Mouse (Mus musculus) G1E-ER4 (cell line): Measurements from ENCODE around the gene Lsm2. TPM values are rescaled to one million over a fixed set of nuclear protein-coding genes. Genes with fewer than 3 reads are reported as not detected.

Experiments
- GATA1 ChIP-seq: IDR thresholded peaks from one replicate; pipeline ENCODE4 v1.8.0; 2012; ENCODE audit warnings: low read length, inconsistent platforms
- polyA plus RNA-seq: library from polyadenylated mRNA; stranded (reverse); fragments of >175 nt; gene quantifications from 2 replicates; pipeline ENCODE4 v1.2.3, GENCODE M21; 2012

Lsm2 gene
- polyA plus RNA-seq, 1 experiment = 320 TPM

DNA sequence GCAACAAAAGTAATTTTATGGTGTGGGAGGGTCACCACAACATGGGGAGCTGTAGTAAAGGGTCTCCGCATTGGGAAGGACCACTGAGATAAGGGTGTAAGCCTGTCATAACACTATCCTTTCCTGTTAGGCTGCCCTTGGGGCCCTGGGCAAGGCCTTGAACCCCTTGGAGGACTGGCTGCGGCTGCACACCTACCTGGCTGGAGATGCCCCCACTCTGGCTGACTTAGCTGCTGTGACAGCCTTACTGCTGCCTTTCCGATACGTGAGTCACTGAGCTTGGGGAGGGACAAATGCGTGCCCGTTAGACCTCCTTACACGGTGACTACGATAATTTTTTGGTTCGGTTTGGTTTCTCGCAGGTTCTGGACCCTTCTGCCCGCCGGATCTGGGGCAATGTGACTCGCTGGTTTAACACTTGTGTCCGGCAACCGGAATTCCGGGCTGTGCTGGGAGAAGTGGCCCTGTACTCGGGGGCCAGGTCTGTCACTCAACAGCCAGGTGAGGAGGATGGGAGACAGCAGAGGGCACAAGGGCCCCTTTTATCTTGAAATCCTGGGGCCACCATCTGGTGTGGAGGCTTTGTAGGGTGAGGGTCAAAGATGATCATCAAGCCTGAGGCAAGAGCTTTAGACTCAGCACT is 22.5 kb downstream of the Lsm2 start:
- TF ChIP-seq GATA1 = no peak

GRCm38 (mm10) chr17:35005158-35005557 is 23.5 kb downstream of the Lsm2 start:
- TF ChIP-seq GATA1 = no peak

DNA sequence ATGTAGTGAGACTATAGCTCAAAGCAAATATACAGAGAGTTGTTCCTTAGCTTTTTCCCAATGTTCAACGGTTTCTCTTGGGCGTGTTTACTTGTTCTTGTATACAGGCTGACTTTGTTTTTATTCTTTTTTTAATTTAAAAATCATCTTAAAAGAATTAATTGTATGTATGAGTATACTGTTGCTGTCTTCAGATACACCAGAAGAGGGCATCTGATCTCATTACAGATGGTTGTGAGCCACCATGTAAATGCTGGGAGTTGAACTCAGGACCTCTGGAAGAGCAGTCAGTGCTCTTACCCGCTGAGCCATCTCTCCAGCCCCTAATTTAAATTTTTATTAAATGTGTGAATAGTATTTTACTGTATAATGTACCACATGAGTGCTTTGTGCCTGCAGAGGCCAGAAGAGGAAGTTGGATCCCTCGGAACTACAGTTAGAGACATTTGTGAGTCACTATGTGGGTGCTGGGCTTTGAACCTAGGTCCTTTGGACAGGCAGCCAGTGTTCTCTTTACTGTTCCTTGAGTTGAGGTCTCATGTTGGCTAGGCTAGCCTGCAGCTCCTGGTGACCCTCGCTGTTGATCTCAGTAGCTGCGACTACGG is 25.8 kb downstream of the Lsm2 start:
- no peak for TF ChIP-seq GATA1

- TF ChIP-seq GATA1 = no peak
Measured at GRCm38 (mm10) chr17:35009586-35009985, 27.9 kb downstream of the Lsm2 start.

GRCm38 (mm10) chr17:35011440-35011839 is 29.8 kb downstream of the Lsm2 start:
- TF ChIP-seq GATA1 = no peak

DNA sequence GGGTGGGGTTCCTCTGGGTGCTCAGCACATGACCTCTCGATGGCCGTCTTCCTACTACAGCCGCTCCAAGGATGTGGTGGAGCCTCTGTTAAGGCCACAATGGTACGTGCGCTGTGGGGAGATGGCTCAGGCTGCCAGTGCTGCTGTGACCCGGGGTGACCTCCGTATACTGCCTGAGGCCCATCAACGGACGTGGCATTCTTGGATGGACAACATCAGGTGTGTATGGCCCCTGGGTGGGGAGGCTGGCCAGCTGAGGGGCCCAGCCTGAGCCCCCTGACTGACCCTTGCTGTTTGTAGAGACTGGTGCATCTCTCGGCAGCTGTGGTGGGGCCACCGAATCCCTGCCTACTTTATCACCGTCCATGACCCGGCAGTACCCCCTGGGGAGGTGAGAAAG is 30.8 kb downstream of the Lsm2 start:
- TF ChIP-seq GATA1 = no peak

DNA sequence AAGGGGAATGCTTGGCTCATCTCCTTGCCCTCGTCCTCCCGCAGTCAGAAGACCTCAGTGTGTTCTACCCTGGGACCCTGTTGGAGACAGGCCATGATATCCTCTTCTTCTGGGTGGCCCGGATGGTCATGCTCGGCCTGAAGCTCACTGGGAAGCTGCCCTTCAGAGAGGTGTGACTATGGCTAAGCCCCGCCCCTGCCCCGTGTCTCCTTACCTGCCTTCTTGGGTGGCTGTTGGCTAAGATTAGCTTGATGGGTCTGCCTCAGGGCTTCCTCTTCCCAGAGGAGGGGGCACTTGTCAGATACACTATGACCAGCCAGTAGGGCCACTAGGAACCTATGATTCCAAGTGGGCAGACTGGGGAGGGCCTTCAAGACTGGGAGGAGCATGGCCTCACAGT is 31.6 kb downstream of the Lsm2 start:
- no peak for TF ChIP-seq GATA1

GRCm38 (mm10) chr17:35015296-35015695 is 33.6 kb downstream of the Lsm2 start:
- no peak for TF ChIP-seq GATA1

DNA sequence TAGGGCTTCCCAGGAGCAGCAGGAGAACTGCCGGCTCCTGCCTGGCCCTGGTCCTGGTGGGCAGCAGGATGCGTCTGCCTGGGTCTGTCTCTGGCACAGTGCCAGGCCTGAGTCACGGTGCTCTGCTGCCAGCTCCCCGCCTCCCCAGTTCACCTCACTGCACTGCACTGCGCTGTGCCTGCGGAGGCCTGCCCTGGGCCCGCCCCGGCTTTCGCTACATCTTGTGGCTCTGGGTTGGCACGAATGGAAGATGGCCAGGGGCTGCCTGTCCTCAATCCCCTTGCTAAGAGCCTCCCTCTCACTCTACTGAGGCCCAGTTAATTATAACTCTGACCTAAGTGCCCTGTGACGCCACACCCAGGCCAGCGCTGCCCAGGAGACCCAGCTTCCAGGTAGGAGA is 34.7 kb downstream of the Lsm2 start, which contains the start of gene Vwa7:
TSS of gene Vwa7 (plus strand) at position 204 of the 400 bp plus-strand sequence.
- TF ChIP-seq GATA1 = no peak

- TF ChIP-seq GATA1 = no peak
Measured at GRCm38 (mm10) chr17:35016791-35017705, 35.4 kb downstream of the Lsm2 start.

DNA sequence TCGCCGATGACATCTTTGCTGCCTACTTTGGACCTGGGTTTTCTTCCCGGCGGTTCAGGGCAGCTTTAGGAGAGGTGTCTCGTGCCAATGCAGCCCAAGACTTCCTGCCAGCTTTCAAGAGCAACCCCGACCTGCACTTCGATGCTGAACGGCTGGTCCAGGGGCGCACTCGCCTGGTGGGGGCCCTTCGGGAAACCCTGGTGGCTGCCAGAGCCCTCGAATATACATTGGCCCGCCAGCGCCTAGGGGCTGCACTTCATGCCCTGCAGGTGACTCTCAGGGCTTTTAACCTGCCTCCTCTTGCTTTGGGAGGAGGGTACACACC is 36.0 kb downstream of the Lsm2 start:
- no peak for TF ChIP-seq GATA1

GRCm38 (mm10) chr17:35018171-35018570 is 36.5 kb downstream of the Lsm2 start:
- no peak for TF ChIP-seq GATA1

DNA sequence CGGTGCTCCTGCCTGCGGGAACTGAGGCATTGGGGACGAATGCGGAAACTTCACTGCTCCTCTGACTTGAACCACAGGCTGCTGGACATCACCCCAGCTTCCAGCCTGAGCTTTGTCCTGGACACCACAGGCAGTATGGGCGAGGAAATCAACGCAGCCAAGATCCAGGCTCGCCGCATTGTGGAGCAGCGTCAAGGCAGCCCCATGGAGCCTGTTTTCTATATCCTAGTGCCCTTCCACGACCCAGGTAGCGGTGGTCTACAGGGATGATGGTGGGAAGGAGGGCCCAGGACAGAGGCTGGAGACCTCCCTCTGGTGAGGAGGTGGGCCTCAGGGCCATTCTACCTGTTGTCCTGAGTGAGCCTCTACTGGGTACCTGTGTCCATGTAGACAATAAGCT is 38.2 kb downstream of the Lsm2 start:
- TF ChIP-seq GATA1 = no peak

DNA sequence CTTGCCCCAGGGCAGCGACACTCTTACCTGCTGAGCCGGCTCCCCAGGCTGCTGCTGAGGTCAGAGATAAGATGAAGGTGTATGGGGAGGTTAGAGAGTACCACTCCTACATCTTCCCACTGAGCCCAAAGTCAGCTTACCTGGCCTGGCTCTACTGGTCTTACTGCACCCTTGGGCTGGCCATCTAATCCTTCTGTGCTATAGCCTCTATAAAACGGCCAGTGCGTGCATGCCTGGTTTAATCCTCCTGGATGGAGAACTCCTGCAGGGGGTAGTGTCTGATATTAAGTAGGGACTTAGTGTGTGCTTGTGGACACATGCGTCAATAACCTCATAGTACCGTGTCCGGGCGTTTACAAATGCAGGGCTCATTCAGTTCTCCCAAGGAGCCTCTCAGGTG is 38.9 kb downstream of the Lsm2 start:
- TF ChIP-seq GATA1 = no peak

DNA sequence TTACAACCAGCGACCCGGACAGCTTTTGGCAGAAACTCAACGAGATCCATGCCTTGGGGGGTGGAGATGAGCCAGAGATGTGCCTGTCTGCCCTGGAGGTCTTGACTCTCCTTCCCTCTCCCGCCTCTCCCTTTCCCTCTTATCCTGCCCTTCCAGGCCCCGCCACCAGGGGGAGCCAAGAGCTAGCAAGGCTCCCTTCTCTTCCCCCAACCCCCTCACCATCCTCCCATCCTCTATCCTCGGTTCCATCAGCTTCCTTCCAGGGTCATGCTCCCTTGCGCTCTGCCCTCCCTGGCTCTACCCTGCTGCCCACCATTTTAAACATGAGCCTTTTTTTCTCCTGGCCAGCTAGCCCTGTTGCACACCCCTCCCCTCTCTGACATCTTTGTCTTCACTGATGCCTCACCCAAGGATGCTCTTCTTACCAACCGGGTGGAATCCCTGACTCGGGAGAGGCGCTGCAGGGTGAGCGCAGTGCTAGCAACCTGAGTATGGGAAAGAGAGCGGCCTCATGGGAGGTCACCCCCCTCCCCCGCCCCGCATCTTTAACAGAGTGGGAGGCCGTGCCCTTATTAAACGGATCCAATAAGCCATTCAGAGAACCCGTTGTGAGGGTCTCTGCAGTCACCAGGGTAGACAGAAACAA is 39.6 kb downstream of the Lsm2 start:
- TF ChIP-seq GATA1 = no peak

DNA sequence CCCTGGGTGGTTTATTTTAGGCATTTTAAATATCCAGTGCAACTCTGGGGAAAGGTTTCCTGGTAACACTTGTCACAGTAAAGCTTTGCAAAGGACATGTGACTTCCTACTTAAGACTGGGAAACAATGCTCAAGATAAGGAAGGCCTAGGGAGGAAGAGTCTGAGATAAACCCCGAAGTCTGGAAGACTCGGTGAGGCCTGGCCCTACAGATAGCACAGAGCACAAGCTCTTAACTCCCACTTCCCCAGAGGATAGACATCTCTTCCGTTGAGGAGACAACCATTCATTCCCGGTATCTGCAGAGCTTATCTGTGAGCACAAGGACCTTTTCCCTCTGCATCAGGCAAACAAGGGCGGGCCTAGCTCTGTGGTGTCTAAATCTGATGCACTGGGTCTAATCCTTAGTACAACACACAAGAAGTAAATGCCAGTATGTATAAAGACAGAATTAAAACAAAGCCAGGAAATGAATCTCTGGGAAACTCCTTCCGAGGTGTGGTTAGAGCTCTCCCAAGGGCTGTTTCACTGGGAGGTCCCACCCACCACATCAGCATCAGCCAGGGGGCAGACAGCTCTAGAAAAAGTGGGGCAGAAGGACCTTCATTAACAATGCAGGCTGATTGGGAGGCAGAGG is 40.3 kb downstream of the Lsm2 start:
- TF ChIP-seq GATA1 = peak; percentile 100
